Mouse (Mus musculus) left cerebral cortex, postnatal 25 days (tissue): ENCODE data around the gene Gm5134. TPM values are rescaled to one million over a fixed set of nuclear protein-coding genes. Genes with fewer than 3 reads are reported as not detected.
"Not testable (repeated sequence)": the region's sequence is repeated elsewhere in the genome, so short reads cannot be mapped to it uniquely, and the experiment has no call there.

Experiments
- DNase-seq, 2 experiments: peaks; one replicate each; pipeline ENCODE4 v3.0.0; 2022; ENCODE audit warnings: low spot score in 2 of 2, mixed read lengths in 1 of 2
- intact Hi-C: fragments of 180-260 bp; cut with DNase I; formaldehyde crosslinking; loops from one replicate; pipeline ENCODE4 v1.15.1; 2025
- total RNA-seq, 2 experiments: library from RNA; stranded (reverse); gene quantifications; 2 replicates each; pipeline ENCODE4 v1.2.3; 2021

Gm5134 gene
- total RNA-seq, 2 experiments from 2014 or later: not detected

DNA sequence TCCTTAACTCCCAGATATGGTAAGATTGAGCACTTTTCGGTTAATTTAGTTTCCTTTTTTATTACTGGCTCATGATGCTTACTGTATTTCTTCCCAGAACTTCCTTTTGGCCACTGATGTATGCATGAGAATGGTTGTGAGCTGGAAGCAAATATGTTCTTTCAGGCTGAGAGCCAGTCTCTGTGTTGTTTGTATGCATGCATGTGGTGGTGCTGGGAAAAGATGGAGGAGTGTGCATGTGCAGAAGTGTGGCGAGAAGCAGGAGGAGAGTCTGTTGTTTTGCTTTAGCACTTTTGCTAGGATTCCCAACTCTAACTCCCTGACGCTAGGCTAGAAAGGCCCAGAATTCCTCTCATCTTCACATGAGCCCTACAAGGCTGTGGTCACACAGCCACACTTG is 25.1 kb downstream of the Gm5134 start:
- peak in 1 of 2 experiments; percentile 12 for DNase-seq
- intact Hi-C loops: no loop called here

- no peak for DNase-seq
- intact Hi-C loops: no loop called here
These were observed 36.2 kb downstream of the Gm5134 start for GRCm38 (mm10) chr10:75990430-75991042.

GRCm38 (mm10) chr10:75993616-75994240 is 39.4 kb downstream of the Gm5134 start:
- intact Hi-C loops: no loop called here
- DNase-seq: no peak

DNA sequence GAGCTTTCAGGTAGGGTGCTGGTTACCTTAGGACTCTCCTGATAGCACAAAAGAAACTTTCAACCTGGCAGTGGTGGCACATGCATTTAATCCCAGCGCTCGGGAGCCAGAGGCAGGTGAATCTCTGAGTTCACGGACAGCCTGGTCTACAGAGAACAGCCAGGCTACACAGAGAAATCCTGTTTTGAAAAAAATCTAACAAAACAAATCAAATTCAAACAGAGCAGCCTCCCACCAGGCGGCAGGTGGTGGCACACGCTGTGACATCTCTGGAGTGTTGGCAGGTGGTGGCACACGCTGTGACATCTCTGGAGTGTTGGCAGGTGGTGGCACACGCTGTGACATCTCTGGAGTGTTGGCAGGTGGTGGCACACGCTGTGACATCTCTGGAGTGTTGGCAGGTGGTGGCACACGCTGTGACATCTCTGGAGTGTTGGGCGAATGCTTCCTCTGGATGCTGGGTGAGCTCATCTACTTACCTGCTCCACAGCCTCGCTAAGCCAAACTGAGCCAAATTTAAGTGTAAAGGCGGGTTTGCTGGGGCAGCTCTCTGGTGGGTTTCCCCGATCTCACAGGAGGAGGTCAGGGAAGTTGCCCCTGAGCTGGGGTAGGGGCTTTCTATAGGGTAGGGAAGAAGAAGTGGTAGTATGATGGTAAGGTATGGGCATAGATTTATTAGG is 40.4 kb downstream of the Gm5134 start:
- intact Hi-C loops, DNase-seq: not testable (repeated sequence)

GRCm38 (mm10) chr10:75995463-75995862 is 41.1 kb downstream of the Gm5134 start:
- intact Hi-C loops: no loop called here
- DNase-seq: no peak

GRCm38 (mm10) chr10:75996315-75996714 is 42.0 kb downstream of the Gm5134 start:
- no peak for DNase-seq
- intact Hi-C loops: no loop called here

- intact Hi-C loops: no loop called here
- DNase-seq: no peak
These were observed 46.8 kb downstream of the Gm5134 start for GRCm38 (mm10) chr10:76001160-76001559.

DNA sequence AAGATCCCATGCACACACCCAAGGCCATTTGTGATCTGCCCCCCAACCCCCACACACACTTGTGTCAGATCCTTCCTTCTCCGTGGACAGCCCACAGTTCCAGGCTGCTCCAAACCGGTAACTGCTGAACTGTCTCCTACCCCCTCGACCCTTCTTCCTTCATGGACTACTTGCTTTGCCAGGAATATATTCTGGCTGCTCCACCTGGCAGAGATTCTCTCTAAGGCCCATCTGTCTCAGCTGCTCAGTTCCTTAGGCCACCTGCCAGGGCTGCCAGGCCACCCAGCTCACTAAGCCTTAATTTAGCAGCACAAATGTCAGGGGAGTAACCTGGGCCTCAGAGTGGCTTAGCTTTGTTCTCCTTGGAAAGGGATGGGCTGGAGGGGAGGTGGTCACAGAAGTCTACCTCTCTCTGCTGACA is 47.8 kb downstream of the Gm5134 start:
- no peak for DNase-seq
- intact Hi-C loops: no loop called here

DNA sequence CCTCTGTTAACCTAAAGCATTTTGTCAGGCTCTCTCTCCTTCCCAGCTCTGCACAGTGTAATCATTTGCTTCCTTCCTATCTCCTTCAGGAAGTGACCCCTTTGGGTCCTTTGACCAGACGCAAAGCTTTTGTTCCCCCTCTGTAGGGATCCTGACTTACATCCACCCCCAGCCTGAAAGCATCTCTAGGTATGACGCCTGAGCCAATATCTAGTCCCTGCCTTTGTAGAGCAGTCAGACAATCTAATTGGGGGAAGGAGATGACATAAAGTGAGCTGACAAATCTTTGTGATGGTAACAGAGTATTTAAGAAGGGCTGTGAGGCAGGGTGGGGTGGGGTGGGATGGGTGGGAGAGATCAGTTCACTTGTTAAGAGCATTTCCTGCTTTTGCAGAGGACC is 48.3 kb downstream of the Gm5134 start:
- DNase-seq: no peak
- intact Hi-C loops: no loop called here

DNA sequence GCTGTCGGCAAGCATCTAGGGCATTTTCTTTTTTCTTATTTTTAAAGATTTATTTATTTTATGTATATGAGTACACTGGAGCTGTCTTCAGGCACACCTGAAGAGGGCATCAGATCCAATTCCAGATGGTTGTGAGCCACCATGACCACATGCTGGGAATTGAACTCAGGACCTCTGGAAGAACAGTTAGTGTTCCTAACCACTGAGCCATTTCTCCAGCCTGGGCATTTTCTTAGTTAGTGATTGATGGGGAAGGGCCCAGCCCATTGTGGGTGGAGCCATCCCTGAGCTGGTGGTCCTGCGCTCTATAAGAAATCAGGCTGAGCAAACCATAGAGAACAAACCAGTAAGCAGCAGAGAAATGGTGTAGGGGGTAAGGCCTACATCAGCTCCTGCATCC is 48.9 kb downstream of the Gm5134 start:
- no peak for DNase-seq
- intact Hi-C loops: no loop called here

GRCm38 (mm10) chr10:76006385-76006784 is 52.1 kb downstream of the Gm5134 start:
- intact Hi-C loops: no loop called here
- no peak for DNase-seq

DNA sequence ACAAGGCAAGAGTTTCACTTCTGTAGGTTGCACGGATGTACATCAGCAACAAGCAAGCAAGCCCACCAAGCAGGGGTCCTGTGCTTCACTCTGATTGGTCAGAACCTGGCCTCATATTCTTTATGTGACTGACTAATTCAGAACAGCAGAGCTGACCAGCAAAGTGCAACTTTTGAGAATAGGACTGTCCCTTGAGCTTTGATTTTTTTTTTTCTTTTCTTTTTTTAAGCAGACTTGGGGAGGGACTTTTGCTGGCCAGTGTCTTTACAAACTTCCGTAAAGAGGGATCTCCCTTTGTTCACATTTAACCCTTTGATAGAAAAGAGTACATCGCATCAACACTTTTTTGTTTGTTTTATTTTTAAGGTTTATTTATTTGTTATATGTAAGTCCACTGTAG is 55.5 kb downstream of the Gm5134 start:
- intact Hi-C loops: no loop called here
- DNase-seq: no peak

DNA sequence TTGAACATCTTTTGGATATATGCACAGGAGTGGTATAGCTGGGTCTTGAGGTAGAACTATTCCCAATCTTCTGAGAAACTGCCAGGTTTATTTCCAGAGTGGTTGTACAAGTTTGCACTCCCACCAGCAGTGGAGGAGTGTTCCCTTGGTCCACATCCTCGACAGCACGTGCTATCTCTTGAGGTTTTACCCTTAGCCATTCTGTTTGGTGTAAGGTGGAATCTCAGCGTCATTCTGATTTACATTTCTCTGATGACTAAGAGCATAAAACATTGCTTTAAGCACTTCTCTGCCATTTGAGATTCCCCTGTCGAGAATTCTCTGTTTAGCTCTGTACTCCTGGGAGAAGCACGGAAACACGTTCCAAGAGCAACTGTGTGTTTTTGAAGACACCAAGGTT is 58.6 kb downstream of the Gm5134 start:
- intact Hi-C loops: no loop called here

GRCm38 (mm10) chr10:76016886-76017285 is 62.6 kb downstream of the Gm5134 start:
- DNase-seq: no peak
- intact Hi-C loops: no loop called here

More for the DNA sequence above, 58.6 kb downstream of the Gm5134 start:
- peak in 1 of 2 experiments; percentile 33 for DNase-seq

DNA sequence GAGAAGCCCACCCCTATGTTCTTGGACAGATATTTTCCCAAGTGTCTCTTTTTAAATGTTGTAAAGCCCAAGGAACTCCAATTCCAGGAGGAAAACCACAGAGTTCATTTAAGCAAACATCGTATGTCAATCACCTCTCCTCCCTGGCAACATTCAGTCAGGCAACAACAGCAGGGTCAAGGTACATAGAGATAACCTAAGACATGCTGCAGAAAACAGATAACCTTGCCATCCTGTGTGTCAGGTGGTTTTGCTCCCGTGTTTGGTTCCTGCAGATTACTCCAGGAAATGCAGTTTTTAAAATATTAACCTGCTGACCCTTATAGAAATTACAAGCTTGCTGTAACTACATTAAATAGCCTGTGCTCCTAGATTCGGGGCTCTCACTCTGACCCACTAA is 67.4 kb downstream of the Gm5134 start:
- intact Hi-C loops: no loop called here

GRCm38 (mm10) chr10:76023921-76024320 is 69.6 kb downstream of the Gm5134 start:
- no peak for DNase-seq
- intact Hi-C loops: no loop called here

More for the DNA sequence above, 67.4 kb downstream of the Gm5134 start:
- DNase-seq: no peak

GRCm38 (mm10) chr10:76025470-76026190 is 71.3 kb downstream of the Gm5134 start:
- intact Hi-C loops: no loop called here
- DNase-seq: no peak

DNA sequence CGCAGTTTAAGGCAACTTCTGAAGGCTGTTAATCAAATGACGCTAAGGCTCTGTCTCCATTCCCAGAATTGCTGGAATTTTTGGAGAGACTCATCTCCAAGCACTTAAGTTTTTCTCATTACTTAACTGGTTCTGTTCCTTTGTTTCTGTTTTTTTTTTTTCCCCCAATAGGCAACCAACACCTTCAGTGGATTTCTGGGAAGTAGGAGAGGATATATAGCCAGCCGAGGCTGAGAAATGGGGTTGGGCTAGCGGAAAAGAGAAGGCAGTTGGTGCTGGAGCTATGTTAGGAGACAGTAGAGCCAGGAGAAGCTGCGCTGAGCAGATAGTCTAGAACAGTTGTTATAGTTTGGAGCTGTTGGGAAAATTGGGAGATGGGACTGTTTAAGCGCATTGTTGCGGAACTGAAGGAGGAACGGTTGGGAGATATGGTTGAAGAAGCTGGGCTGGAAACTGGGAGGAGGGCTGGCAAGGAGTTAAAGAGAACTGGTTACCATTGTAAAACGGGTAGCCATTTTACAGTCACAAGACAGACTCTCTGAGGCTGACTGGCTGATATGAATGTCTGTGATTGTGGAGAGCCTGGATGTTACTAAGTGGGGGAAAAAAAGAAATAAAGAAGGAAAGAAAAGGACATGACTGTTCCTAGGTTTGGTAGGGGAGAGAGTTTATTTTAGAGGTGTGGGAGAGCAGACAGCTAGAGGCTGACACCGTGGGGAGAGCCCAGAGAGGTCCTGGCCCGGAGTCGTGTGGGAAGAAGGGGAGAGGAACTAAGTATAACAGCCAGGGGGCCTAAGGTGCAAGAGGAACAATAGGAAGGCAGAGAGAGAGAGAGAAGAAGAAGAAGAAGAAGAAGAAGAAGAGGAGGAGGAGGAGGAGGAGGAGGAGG is 73.1 kb downstream of the Gm5134 start:
- intact Hi-C loops: no loop called here
- no peak for DNase-seq

- intact Hi-C loops: no loop called here
- no peak for DNase-seq
These were observed 73.7 kb downstream of the Gm5134 start for GRCm38 (mm10) chr10:76028016-76028366.

DNA sequence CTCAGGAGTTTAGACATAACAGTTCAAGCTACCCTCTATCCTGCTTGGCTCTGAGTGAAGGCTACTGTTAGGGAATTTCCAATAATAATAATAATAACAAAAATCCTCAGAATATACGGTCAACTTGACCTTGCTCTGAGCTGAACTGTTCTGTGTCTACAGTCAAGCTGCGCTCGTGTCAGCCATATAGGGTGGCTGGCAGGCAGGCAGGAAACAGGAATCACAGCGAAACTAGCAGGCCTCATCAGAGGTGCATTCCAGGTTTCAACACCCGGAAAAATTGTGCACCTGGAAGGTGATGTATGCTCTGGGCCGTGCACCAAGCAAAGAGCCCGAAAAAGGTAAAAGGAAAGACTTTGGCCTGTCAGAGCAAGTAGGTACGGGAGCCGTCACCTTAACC is 74.1 kb downstream of the Gm5134 start:
- no peak for DNase-seq
- intact Hi-C loops: no loop called here
